Mouse (Mus musculus): ENCODE measurements at regions not wholly inside any gene's neighbourhood (a gene's known extent, or its start where the extent isn't known, plus 50 kb on each side); places are given as distances from the start of the nearest gene placed in this dataset.

DNA sequence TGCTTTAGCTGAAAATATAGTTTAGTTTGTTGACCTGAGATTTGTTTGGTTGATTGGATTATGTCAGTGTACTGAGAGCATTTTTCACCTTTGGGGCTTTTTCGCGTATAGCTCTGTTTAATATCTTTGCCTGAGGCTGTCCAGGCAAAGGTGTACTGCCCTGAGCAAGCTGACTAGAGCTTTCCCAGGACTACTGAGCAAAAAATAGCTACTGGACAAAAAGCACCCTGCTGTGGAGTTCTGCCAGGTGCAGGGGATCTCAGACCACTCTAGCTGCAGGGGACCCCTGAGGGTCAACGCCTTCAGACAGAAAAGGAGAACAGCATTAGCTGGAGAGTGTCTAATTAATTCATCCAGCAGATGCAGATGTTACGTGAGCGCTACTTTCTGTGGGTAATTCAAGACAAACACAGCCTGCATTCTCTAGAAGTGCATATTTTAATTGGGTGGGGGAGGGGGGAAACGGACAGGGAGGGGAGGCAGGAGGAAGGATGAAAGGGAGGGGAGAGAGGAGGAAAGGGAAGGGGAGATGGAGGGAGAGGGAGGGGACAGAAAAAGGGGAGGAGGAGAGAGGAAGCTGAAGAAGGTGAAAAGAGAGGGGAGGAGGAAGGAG lies 61.7 kb downstream of the Thnsl1 start:
- 40% methylated on average over 6 of the region's 6 CpGs for WGBS (ENCODE audit: insufficient replicate concordance)
- H3K4me1 ChIP-seq (ENCODE audit: control insufficient read depth, low read depth, low read length), result no peaks in the 10 kb centered on the region
- no peaks in the 10 kb centered on the region for H3K27me3 ChIP-seq (ENCODE audit: control insufficient read depth, insufficient read depth, low read depth, low read length)
- H3K9ac ChIP-seq (ENCODE audit: low read depth, low read length), result no peak overlapping the region
- H3K9me3 ChIP-seq (replicated peaks; ENCODE audit: control insufficient read depth, low read length), result no peaks in the 10 kb centered on the region
- no peaks in the 10 kb centered on the region for H3K36me3 ChIP-seq (ENCODE audit: control insufficient read depth, insufficient read depth)
- no peak overlapping the region for H3K4me3 ChIP-seq (ENCODE audit: low read depth, low read length)
- H3K27ac ChIP-seq (ENCODE audit: low read length), result no peak overlapping the region
- H3K4me2 ChIP-seq (ENCODE audit: low read depth, low read length), result no peak overlapping the region
- ATAC-seq (ENCODE audit: low read depth), result no peak

DNA sequence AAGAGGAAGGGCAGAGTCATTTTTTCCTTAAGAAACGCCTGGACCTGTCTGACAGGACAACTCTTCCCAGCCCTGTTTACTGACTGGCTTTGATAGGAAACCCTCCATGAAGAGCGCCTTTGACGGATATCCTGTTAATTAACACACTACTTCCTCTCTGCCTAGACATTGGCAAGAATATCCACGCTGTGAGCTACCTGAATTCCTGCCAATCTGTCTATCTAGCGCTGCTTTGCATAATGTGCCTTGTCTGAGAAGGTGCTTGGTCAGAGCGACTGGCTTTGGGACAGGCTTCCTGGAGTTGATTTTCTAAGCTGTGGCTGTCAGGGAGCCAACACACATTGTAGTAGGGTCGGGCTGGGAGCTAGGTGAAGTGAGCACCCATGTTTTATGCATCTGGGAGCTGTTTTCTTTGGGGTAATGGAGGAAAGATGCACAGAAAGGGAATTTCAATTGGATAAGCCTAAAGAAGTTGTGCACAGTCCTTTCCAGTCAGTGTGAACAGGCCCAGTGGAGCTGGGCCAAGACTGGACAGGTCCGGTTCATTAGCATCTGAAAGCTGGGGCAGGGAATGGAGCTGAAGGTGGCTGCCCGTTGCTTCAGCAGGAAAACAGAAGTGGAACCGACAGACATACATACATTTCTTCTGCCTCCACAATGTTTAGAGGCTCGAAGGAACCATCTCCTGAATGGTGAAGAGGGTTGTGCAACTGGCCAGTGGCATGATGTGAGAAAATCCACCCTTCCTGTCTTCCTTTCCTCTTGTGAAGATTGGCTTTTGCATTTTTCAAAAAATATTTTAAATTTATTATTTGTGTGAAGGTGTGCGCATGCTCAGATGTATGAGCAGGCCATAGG lies 64.7 kb downstream of the Thnsl1 start:
- Histone ChIP-seq H3K4me1 (ENCODE audit: control insufficient read depth, low read depth, low read length) (no peaks in the 10 kb centered on the region), H3K27ac (ENCODE audit: low read length) (no peak overlapping the region), H3K9me3 (replicated peaks; ENCODE audit: control insufficient read depth, low read length) (no peaks in the 10 kb centered on the region), H3K9ac (ENCODE audit: low read depth, low read length) (no peak overlapping the region), H3K4me2 (ENCODE audit: low read depth, low read length) (no peak overlapping the region), H3K27me3 (ENCODE audit: control insufficient read depth, insufficient read depth, low read depth, low read length) (no peaks in the 10 kb centered on the region), H3K36me3 (ENCODE audit: control insufficient read depth, insufficient read depth) (no peaks in the 10 kb centered on the region), H3K4me3 (ENCODE audit: low read depth, low read length) (no peak overlapping the region)
- no peak for ATAC-seq (ENCODE audit: low read depth)
- WGBS (ENCODE audit: insufficient replicate concordance), result 49% methylated on average over 12 of the region's 12 CpGs

DNA sequence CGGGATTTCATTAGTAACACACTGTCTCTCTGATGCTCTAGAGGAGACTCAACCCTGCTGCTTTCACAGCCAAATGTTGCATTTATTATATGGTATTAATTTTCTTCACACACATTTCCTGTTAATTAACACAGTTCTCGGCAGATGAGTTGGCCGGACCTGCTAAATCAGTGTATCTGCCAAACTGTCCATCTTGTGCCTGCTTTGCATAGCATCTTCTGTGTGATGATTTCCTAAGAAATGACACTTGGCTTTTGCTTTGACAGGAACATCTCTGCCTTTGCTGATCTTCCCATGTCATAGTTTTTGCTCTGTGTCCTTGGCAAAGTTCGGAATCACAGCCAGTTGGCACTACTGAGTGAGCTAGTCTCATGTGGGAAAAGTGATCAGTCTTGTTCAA lies 67.9 kb downstream of the Thnsl1 start:
- Histone ChIP-seq H3K9ac (ENCODE audit: low read depth, low read length) (no peak overlapping the region), H3K4me1 (ENCODE audit: control insufficient read depth, low read depth, low read length) (no peaks in the 10 kb centered on the region), H3K4me3 (ENCODE audit: low read depth, low read length) (no peak overlapping the region), H3K27ac (ENCODE audit: low read length) (no peak overlapping the region), H3K4me2 (ENCODE audit: low read depth, low read length) (no peak overlapping the region), H3K27me3 (ENCODE audit: control insufficient read depth, insufficient read depth, low read depth, low read length) (no peaks in the 10 kb centered on the region), H3K36me3 (ENCODE audit: control insufficient read depth, insufficient read depth) (no peaks in the 10 kb centered on the region), H3K9me3 (replicated peaks; ENCODE audit: control insufficient read depth, low read length) (no peaks in the 10 kb centered on the region)
- no peak for ATAC-seq (ENCODE audit: low read depth)
- WGBS (ENCODE audit: insufficient replicate concordance), result 63% methylated on average over 4 of the region's 4 CpGs

DNA sequence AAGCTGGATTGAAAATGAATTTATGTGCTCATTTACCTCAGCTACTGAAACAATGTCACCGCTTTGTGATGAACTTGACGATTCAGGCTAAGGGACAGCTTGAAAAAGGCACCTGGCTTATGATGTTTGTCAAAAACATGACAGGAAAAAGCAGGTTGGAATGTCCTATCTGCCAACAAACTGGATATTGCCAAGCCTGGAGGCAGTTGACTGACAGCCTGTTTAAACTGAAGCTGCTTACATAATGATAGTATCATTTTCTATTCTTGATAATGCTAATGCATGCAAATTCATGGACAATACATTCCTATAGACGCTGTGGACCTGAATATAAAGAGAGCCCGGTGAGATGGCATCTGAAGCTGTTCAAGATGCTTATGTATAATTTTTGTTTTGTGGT lies 69.8 kb downstream of the Thnsl1 start:
- H3K4me3 ChIP-seq (ENCODE audit: low read depth, low read length), result no peak overlapping the region
- no peak overlapping the region for H3K4me2 ChIP-seq (ENCODE audit: low read depth, low read length)
- no peak for ATAC-seq (ENCODE audit: low read depth)
- H3K27ac ChIP-seq (ENCODE audit: low read length), result no peak overlapping the region
- no peaks in the 10 kb centered on the region for H3K36me3 ChIP-seq (ENCODE audit: control insufficient read depth, insufficient read depth)
- no peaks in the 10 kb centered on the region for H3K9me3 ChIP-seq (replicated peaks; ENCODE audit: control insufficient read depth, low read length)
- WGBS (ENCODE audit: insufficient replicate concordance), result 75% methylated on average over 4 of the region's 4 CpGs
- no peak overlapping the region for H3K9ac ChIP-seq (ENCODE audit: low read depth, low read length)
- H3K4me1 ChIP-seq (ENCODE audit: control insufficient read depth, low read depth, low read length), result no peaks in the 10 kb centered on the region
- no peaks in the 10 kb centered on the region for H3K27me3 ChIP-seq (ENCODE audit: control insufficient read depth, insufficient read depth, low read depth, low read length)

DNA sequence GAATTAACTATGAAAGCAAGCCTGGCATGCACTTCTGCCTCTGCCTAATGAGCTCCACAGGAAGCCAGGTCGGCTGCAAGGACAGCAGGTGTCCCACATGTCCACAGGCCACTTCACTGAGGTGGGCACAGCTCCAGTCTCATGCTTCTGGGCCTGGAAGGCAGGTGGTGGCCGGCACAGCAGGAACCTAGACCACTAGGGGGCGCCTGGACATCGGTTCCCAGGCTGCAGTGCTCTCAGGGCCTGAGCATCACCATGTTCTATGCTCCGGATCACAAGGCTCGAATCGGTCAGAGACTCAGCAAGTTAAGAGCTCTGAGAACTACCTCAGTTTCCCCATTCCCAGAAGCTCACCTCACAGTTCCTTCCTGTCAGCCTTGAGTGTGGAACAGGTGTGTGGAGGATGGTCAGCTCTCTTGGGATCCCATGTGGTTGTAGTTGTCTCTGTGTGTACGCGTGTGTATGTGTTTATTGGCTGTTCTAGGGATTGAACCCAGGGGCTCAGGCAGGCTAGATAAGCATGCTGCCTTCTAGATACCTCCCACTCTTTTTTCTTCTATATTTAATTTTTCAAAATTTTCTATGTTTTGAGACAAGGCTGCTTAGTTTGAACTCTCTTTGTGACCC lies 75.4 kb downstream of the Thnsl1 start:
- Histone ChIP-seq H3K4me1 (ENCODE audit: control insufficient read depth, low read depth, low read length) (no peaks in the 10 kb centered on the region), H3K4me3 (ENCODE audit: low read depth, low read length) (no peak overlapping the region), H3K36me3 (ENCODE audit: control insufficient read depth, insufficient read depth) (no peaks in the 10 kb centered on the region), H3K27ac (ENCODE audit: low read length) (no peak overlapping the region), H3K9ac (ENCODE audit: low read depth, low read length) (no peak overlapping the region), H3K4me2 (ENCODE audit: low read depth, low read length) (no peak overlapping the region), H3K27me3 (ENCODE audit: control insufficient read depth, insufficient read depth, low read depth, low read length) (no peaks in the 10 kb centered on the region), H3K9me3 (replicated peaks; ENCODE audit: control insufficient read depth, low read length) (no peaks in the 10 kb centered on the region)
- 0 out of 2 replicates have a peak, but pooled peaks have one; percentile 21 for ATAC-seq (ENCODE audit: low read depth)
- 30% methylated on average over 9 of the region's 9 CpGs for WGBS (ENCODE audit: insufficient replicate concordance)

DNA sequence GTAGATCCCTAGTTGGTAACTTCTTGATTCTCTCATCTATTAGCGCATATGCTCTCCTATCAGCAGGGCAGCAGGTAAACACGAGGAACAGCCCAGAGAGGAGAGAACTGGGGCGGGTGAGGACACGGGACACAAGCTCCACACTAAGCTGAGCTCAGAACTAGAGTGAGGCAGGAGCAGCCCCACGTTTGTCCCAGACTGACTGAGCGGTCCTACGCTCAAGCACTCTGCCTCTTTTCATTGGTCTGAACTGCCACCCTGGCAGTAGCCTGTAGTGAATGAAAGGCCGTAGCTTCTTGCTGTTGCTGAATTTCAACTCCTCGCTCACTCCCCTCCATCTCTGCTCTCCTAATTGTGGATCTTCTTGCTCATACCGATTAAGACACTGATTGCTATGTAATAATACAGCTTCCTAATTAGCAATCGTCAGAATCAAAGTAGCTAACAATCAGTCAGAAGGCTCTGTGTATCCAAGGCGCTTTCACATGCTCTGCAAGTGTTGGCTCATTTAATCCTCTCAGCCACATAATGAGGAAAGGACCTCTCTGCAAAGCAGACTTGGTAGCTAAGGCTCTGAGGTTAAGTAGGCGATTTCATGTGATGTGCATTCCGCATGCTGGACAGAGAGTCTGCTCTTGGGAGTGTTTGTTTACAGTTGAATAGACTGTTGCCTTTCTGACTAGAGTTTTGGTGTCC lies 77.1 kb downstream of the Thnsl1 start:
- H3K27ac ChIP-seq (ENCODE audit: low read length), result no peak overlapping the region
- no peak overlapping the region for H3K4me3 ChIP-seq (ENCODE audit: low read depth, low read length)
- no peaks in the 10 kb centered on the region for H3K36me3 ChIP-seq (ENCODE audit: control insufficient read depth, insufficient read depth)
- H3K4me1 ChIP-seq (ENCODE audit: control insufficient read depth, low read depth, low read length), result no peaks in the 10 kb centered on the region
- no peak for ATAC-seq (ENCODE audit: low read depth)
- WGBS (ENCODE audit: insufficient replicate concordance), result 66% methylated on average over 14 of the region's 14 CpGs
- no peaks in the 10 kb centered on the region for H3K9me3 ChIP-seq (replicated peaks; ENCODE audit: control insufficient read depth, low read length)
- no peak overlapping the region for H3K4me2 ChIP-seq (ENCODE audit: low read depth, low read length)
- no peaks in the 10 kb centered on the region for H3K27me3 ChIP-seq (ENCODE audit: control insufficient read depth, insufficient read depth, low read depth, low read length)
- no peak overlapping the region for H3K9ac ChIP-seq (ENCODE audit: low read depth, low read length)

DNA sequence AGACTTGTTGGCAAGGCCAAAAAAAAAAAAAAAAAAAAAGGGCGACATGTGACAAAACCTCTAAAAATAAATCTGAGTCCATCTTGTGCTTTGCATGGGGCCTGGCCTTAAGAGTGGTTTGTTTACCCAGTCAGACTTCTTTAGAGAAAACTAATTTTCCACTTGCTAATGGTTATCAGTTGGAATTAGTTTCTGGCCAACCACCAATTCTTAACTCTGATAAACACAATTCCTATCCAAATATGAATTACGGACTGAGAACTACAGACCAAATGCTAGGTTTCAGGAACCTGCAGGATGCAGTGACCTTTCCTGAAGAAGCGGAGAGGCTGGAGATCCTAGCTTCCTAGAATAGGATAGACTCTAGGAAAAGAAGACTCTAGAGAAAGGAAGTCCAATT lies 79.4 kb downstream of the Thnsl1 start:
- H3K36me3 ChIP-seq (ENCODE audit: control insufficient read depth, insufficient read depth), result no peaks in the 10 kb centered on the region
- no peaks in the 10 kb centered on the region for H3K9me3 ChIP-seq (replicated peaks; ENCODE audit: control insufficient read depth, low read length)
- H3K27ac ChIP-seq (ENCODE audit: low read length), result no peak overlapping the region
- no peak for ATAC-seq (ENCODE audit: low read depth)
- H3K4me2 ChIP-seq (ENCODE audit: low read depth, low read length), result no peak overlapping the region
- no peaks in the 10 kb centered on the region for H3K4me1 ChIP-seq (ENCODE audit: control insufficient read depth, low read depth, low read length)
- 71% methylated on average over 3 of the region's 3 CpGs for WGBS (ENCODE audit: insufficient replicate concordance)
- no peak overlapping the region for H3K9ac ChIP-seq (ENCODE audit: low read depth, low read length)
- no peak overlapping the region for H3K4me3 ChIP-seq (ENCODE audit: low read depth, low read length)
- no peaks in the 10 kb centered on the region for H3K27me3 ChIP-seq (ENCODE audit: control insufficient read depth, insufficient read depth, low read depth, low read length)

DNA sequence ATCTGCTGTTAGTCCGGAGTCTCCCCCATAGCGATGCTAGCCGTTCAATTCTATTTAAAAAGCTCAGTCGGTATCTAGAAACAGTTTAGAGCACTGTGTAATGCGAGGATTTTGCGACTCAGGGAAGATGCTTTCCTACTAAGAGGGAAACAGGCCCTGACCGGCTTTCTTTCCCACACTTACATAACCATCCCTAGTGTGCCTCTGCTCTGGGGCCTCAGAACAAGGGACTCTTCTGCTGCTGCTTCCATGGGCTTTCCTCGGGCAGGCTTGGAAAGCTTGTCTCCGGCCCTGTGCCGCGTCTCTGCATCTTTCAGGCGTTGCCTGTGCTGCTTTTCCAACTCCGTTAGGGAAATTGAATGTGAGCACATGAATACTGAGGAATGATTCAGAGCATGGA lies 79.6 kb upstream of the Gpr158 start:
- H3K36me3 ChIP-seq (ENCODE audit: control insufficient read depth, insufficient read depth), result no peaks in the 10 kb centered on the region
- H3K4me1 ChIP-seq (ENCODE audit: control insufficient read depth, low read depth, low read length), result no peaks in the 10 kb centered on the region
- WGBS (ENCODE audit: insufficient replicate concordance), result 67% methylated on average over 13 of the region's 13 CpGs
- no peak overlapping the region for H3K27ac ChIP-seq (ENCODE audit: low read length)
- H3K27me3 ChIP-seq (ENCODE audit: control insufficient read depth, insufficient read depth, low read depth, low read length), result no peaks in the 10 kb centered on the region
- H3K4me3 ChIP-seq (ENCODE audit: low read depth, low read length), result no peak overlapping the region
- H3K4me2 ChIP-seq (ENCODE audit: low read depth, low read length), result no peak overlapping the region
- H3K9me3 ChIP-seq (replicated peaks; ENCODE audit: control insufficient read depth, low read length), result no peaks in the 10 kb centered on the region
- no peak overlapping the region for H3K9ac ChIP-seq (ENCODE audit: low read depth, low read length)
- no peak for ATAC-seq (ENCODE audit: low read depth)

Data from liver, embryonic 16.5 days (tissue).